Mouse (Mus musculus) kidney, postnatal 4 days (tissue): ENCODE measurements around the gene Gm20737.
"Not testable (repeated sequence)": the region's sequence is repeated elsewhere in the genome, so short reads cannot be mapped to it uniquely, and the experiment has no call there.

Experiments used
- DNase-seq, 2 experiments: peaks; one replicate each; pipeline ENCODE4 v3.0.0; 2021; ENCODE audit warnings: mixed read lengths in 2 of 2

The Gm20737 gene

DNA sequence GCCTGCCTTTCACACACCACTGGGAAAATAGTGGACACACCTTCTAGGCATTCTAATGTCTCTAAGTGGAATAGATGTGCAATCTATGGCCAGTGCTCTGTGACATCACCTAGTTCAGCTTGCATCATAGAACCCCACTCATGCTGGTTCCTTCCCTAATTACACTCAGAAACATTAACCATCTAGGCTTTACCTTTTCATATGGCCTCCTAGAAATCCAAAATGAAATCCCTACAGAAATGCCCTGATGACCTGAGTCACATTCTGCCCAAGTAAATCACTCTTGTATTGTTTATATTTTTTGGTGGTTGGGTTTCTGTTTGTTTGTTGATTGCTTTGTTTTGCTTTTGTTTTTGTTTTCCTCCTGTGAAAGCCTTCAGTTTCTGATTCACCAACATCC is at the start of gene Gm20737:
Gene Gm20737, minus strand, starts transcription at position 101 of the 400 bp plus-strand sequence.
- not testable (repeated sequence) for DNase-seq

DNA sequence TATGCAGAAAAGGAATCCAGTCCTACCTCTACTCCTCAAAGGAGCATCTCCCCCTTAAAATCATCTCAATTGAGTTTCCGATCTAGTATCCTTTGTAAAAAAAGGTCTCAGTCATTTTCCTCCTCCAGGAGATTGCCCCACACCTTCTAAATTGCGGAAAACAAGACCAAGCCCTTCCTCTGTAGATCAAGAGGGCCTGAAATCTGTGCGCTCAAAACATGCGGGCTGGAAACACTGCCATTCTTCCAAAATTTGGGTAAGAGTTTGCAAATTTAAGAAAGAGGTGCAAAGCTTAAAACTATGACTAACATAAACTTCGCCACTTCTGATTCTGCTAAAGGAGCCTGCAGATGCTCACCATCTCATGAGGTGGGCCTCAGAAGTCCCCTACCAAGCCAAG is 17.3 kb upstream of the Gm20737 start, which contains the start of gene Gm21775:
Gene Gm21775, plus strand, starts transcription at position 301 of the 400 bp plus-strand sequence.
- DNase-seq: not testable (repeated sequence)
